Mouse (Mus musculus) cerebellum, adult 2 months (tissue): ENCODE data around the gene Spo11.

Source experiments
- CTCF ChIP-seq: fragments of 200-500 bp; IDR thresholded peaks from 2 replicates; pipeline ENCODE4 v1.5.1; 2011; ENCODE audit warnings: low read depth, mild to moderate bottlenecking, control low read depth, low read length, moderate library complexity, borderline replicate concordance; ENCODE audit not compliant: insufficient read depth
- POLR2A ChIP-seq: fragments of 200-500 bp; IDR thresholded peaks from 2 replicates; pipeline ENCODE4 v1.6.1; 2011; ENCODE audit warnings: low read length, control low read depth, borderline replicate concordance; ENCODE audit not compliant: insufficient read depth

DNA sequence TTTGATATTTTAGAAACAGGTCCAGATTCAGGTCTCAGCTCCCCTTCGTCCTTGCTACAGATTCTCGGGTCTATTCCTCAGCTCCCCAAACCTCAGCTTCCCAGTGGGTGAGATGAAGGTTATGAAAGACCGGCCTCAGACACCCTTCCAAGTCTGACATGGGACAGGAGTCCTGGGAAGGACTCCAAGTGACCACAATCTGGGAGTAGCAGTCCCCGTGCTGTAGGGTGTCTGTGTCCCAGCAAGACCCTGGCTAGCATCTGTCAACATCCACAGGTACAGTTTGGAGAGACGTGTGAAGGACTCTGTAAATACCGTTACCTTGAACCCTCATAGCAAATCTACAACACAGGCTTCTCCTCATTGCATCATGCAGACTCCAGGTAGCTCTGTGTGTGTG is 2.3 kb upstream of the Spo11 start:
- TF ChIP-seq CTCF, result no peak
- no peak for TF ChIP-seq POLR2A
